Mouse (Mus musculus): ENCODE data around the gene Csrp2.

Csrp2 gene

DNA sequence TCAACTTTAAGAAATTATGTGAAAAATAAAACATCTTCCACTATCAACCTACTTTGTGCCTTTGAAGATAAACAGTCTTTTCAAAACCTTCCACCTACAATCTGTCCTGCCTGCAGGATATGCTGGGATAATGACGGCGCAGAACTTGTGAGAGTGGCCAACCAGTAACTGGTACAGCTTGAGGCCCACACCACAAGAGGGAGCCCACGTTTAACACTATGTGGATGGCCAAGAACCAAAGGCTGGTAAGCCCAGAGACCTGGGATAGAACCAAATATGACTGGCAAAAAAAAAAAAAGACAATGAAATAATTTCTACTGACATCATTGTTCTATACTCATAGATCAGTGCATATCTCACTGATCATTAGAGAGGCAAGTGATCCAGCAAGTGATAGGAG, 54.9 kb downstream of the Csrp2 start:
- no peak for DNase-seq (ENCODE audit: low read depth)

DNA sequence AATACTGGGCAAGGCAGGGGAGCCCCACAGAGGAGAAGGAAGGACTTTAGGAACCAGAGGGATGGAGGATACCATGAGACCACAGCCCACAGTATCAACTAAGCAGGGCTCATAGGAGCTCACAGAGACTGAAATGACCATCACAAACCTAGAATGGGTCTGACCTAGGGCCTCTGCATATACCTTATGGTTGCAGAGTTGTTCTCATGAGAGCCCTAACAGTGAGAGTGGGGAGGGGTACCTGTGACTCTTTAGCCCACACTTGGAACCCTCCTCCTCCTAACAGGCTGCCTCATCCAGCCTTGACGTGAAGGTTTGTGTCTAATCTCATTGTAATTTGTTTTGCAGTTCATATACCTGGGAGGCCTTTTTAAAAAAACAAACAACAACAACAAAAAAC, 55.3 kb downstream of the Csrp2 start:
- DNase-seq (ENCODE audit: low read depth), result no peak

DNA sequence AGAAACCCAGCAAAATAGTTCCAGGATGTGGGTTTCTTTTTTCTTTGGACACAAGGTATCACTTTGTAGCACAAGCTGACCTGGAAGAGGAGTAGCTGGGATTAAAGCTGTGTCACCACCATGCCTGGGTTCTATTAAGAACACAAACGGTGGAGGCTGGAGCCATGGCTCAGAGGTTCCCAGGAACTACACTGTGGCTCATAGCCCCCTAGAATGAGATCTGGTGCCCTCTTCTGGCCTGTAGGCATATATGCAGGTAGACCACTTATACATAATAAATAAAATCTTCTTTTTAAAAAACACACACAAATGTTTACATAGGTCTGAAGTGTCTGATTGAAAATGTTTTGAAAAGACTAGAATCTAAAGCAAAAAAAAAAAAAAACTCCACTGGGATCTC, 56.5 kb downstream of the Csrp2 start:
- DNase-seq (ENCODE audit: low read depth), result no peak

DNA sequence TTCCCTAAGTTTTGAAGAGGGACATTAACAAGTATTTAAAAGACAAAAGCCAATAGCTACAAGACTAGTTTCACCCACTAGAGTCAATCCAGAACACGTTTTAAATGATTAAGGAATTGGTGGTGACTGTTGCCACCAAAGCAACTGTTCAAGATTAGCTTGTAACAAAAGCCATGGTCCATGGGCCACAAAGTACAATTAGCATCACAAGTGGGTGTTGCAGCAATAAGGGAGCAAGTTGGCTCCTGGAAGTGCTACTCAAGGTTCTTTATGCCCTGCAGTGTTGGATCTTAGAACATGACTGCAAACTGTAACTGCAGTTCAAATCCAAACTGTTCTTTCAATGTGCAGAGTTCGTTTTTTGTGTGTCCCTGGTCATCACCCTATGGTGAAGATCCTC, 57.8 kb downstream of the Csrp2 start:
- no peak for DNase-seq (ENCODE audit: low read depth)

DNA sequence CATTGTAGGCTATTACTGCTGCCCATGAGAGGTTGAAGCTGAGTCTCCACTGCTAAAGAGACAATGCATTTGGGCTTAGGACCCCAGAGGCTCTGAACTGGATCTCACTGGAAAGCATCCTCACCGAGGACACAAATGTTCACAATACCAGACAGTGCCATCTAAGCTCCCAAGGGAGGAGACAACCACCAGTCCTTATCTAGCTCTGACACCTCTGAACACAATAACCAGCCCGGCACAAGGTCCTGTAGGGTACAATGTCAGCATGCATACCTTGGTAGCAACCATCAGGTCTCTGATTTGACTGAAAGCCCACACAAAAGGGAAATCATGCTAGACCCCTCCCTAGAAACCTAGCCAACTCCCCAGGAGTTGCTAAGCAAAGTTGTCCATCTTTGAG, 59.8 kb downstream of the Csrp2 start:
- no peak for DNase-seq (ENCODE audit: low read depth)

DNA sequence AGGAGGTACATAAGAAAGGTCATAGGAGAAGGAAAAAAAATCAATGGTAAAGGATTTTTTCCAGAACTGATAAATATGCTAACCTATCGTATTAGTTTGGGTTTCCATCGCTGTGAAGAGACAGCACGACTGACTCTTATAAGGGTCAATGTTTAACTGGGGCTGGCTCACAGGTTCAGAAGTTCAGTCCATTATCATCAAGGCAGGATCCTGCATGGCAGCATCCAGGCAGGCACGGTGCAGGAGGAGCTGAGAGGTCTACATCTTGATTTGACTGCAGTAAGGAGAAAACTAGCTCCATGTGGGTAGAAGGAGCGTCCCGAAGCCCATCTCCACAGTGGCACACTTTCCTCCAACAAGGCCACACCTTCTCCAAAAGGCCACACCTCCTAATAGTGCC, 60.9 kb downstream of the Csrp2 start:
- DNase-seq (ENCODE audit: low read depth), result no peak

DNA sequence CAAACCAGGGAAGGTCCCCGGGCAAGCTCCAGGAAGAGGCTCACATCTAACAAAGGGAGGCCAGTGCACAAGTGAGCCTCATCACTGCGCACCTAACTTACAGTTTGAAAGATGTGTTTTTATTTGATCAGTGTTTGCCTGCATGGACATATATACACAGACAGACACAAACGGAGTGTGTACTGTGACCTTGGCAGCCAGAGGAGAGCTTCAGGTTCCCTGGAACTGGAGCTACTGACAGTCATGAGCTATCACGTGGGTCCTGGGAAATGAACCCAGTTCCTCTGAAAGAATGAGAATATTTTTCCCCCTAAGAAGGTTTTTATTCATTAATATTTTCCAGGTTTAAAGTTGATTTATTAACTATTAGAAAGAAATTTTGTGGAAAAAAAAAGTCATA, 63.2 kb downstream of the Csrp2 start:
- no peak for DNase-seq (ENCODE audit: low read depth)

DNA sequence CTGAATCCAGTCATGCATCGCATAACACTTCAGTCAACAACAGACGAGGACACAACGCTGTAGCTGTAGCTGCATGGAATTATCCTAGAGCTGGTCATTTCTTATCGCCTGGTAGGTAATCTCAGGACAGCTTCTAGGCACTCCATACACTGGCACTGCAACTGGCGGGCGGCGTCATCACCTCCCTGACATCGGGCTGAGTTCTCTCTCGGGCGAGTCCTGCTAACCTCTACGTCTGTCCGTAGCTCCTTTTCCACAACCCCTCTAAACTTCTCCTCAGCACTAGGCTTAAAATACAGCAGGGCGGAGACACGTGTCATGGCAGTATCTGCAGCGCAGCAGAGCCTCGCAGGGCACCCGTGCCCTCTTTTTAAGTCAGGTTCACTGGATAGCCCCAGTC, 67.1 kb downstream of the Csrp2 start:
- DNase-seq (ENCODE audit: low read depth), result no peak
